Mouse (Mus musculus) layer of hippocampus, adult 9-10 months (tissue): ENCODE measurements around the gene Prpf3.
"Not testable (repeated sequence)": the region's sequence is repeated elsewhere in the genome, so short reads cannot be mapped to it uniquely, and the experiment has no call there.

Experiments used
- DNase-seq: peaks from one replicate; pipeline ENCODE4 v3.0.0; 2022; ENCODE audit warnings: low spot score

Prpf3 gene

GRCm38 (mm10) chr3:95820046-95821010 is 35.4 kb downstream of the Prpf3 start:
- DNase-seq: no peak

GRCm38 (mm10) chr3:95819351-95819985 is 36.2 kb downstream of the Prpf3 start:
- peak; percentile 97 for DNase-seq

- DNase-seq: peak; percentile 39
Observed at GRCm38 (mm10) chr3:95818571-95819288, 37.0 kb downstream of the Prpf3 start, which contains the start of gene Rprd2. TSS of gene Rprd2 (minus strand) at chr3:95818863.

- peak; percentile 12 for DNase-seq
Observed at GRCm38 (mm10) chr3:95818026-95818511, 37.6 kb downstream of the Prpf3 start.

GRCm38 (mm10) chr3:95816681-95817080 is 39.0 kb downstream of the Prpf3 start:
- DNase-seq: no peak

GRCm38 (mm10) chr3:95808384-95808783 is 47.3 kb downstream of the Prpf3 start:
- no peak for DNase-seq

- DNase-seq: not testable (repeated sequence)
Observed at GRCm38 (mm10) chr3:95807630-95808029, 48.1 kb downstream of the Prpf3 start.

- no peak for DNase-seq
Observed at GRCm38 (mm10) chr3:95806677-95807076, 49.0 kb downstream of the Prpf3 start.

- DNase-seq: no peak
Observed at GRCm38 (mm10) chr3:95803851-95804250, 51.8 kb downstream of the Prpf3 start.

- DNase-seq: no peak
Observed at GRCm38 (mm10) chr3:95798756-95799155, 56.9 kb downstream of the Prpf3 start.

GRCm38 (mm10) chr3:95794299-95794698 is 61.4 kb downstream of the Prpf3 start:
- no peak for DNase-seq

GRCm38 (mm10) chr3:95793662-95794061 is 62.0 kb downstream of the Prpf3 start:
- no peak for DNase-seq

GRCm38 (mm10) chr3:95785501-95785900 is 70.2 kb downstream of the Prpf3 start:
- DNase-seq: no peak
